Mouse (Mus musculus) testis, adult 2 months (tissue): Measurements from ENCODE around the gene Pten.

ENCODE experiments used
- CTCF ChIP-seq: fragments of 200-500 bp; IDR thresholded peaks from 2 replicates; pipeline ENCODE4 v1.5.1; 2012; ENCODE audit warnings: low read depth, mild to moderate bottlenecking, inconsistent platforms, low read length, moderate library complexity; ENCODE audit not compliant: control insufficient read depth, insufficient read depth, insufficient replicate concordance
- POLR2A ChIP-seq: fragments of 200-500 bp; IDR thresholded peaks from 2 replicates; pipeline ENCODE4 v1.6.1; 2012; ENCODE audit warnings: low read depth, mild to moderate bottlenecking, inconsistent platforms, low read length, moderate library complexity; ENCODE audit not compliant: control insufficient read depth

DNA sequence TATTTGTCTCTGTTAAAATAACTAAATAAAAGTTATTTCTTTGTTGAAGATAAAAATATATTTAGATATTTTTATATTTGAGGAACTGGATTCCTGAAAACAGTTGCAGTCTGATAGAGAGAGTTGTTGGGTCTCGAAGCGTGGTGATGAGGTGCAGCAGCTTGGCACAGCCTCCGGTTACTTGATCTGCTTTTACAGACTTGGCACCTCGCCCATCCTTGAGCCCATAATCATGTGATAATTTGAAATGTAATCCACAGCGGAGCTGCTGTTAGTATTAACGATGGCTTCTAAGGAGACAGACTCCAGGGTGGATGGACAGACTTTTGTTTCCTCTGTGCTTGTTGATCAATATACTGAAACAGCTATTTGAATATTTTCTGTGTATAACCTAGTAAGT lies 35.3 kb downstream of the Pten start:
- TF ChIP-seq POLR2A (no peak), CTCF (no peak)
